Mouse (Mus musculus): Measurements from ENCODE around the gene Olfr741. TPM values are rescaled to one million over a fixed set of nuclear protein-coding genes. Genes with fewer than 3 reads are reported as not detected.

The Olfr741 gene
- not detected in 2 replicates for total RNA-seq (2014; rRNA removed; ENCODE audit: low replicate concordance)
- not detected in 2 replicates for polyA plus RNA-seq (2015; fragmentation: Nextera tagmentation; extraction: Ambion mirVana)

DNA sequence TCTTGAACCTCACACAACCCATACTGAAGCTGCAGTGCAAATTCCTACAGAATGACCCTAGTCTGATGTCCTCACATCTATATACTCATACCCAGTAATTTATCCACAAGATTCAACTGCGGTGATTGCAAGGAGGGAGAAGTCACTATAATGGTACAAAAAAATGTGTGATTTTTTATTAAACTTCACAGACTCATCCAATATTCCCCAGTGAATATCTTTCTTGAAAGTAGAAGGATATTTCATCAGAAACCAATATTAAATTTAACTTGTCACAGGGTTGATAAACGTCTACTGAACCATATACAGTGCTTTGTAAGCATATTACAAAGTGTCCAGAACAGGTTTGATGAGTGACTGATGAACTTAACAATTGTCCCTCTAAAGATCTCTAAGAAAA lies at the start of gene Olfr741:
Gene Olfr741 (plus strand): TSS at position 301 of the 400 bp plus-strand sequence.
- H3K9me3 ChIP-seq (replicated peaks; ENCODE audit: control insufficient read depth, low read length): no peaks in the 10 kb centered on the region
- H3K4me1 ChIP-seq (ENCODE audit: control insufficient read depth, insufficient read depth): no peaks in the 10 kb centered on the region
- 56% methylated on average over 2 of the region's 2 CpGs for WGBS
- H3K4me3 ChIP-seq (ENCODE audit: low read depth, low read length): no peak within 1 kb of the TSS
- H3K27ac ChIP-seq (ENCODE audit: low read depth): no peak within 1 kb of the TSS
- no peak for DNase-seq (ENCODE audit: low spot score)
- TF ChIP-seq CTCF (IDR thresholded peaks at IDR 0.05; ENCODE audit: low read depth) (no peak), EP300 (IDR thresholded peaks at IDR 0.05; ENCODE audit: low read depth) (no peak)
- no peak within 1 kb of the TSS for H3K9ac ChIP-seq (replicated peaks; ENCODE audit: low read depth, low read length)
- no peaks in the 10 kb centered on the region for H3K27me3 ChIP-seq (ENCODE audit: control insufficient read depth, insufficient read depth, low read length)
- H3K4me2 ChIP-seq (ENCODE audit: low read depth, low read length): no peak within 1 kb of the TSS
- no peak for ATAC-seq (ENCODE audit: insufficient read depth, low read depth)
- no peaks in the 10 kb centered on the region for H3K36me3 ChIP-seq (replicated peaks; ENCODE audit: control insufficient read depth, insufficient read depth, low read length)

DNA sequence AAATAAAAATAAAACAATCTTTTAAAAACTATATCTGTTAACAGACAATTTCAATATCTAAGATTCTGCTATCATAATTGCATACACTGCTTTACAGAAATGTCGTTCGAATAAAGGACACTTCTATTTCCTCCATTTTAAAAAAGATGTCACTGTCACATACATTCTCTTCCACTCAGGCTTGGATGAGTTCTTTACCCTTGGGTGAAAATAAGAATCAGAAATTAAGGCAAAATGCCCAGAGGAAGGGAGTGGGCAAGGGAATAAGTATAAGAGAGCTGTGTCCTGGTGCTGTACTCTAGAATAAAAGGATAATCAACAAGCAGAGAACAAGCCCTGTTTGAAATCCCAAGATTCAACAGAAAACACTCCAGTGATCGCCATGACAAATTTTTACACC lies 27.3 kb upstream of the Olfr741 start, which contains the start of gene Olfr740:
Gene Olfr740 (plus strand): TSS at position 301 of the 400 bp plus-strand sequence.
- Histone ChIP-seq H3K27me3 (ENCODE audit: control insufficient read depth, insufficient read depth, low read length) (no peaks in the 10 kb centered on the region), H3K9ac (replicated peaks; ENCODE audit: low read depth, low read length) (no peak within 1 kb of the TSS), H3K4me2 (ENCODE audit: low read depth, low read length) (no peak within 1 kb of the TSS), H3K36me3 (replicated peaks; ENCODE audit: control insufficient read depth, insufficient read depth, low read length) (no peaks in the 10 kb centered on the region), H3K9me3 (replicated peaks; ENCODE audit: control insufficient read depth, low read length) (no peaks in the 10 kb centered on the region), H3K4me1 (ENCODE audit: control insufficient read depth, insufficient read depth) (no peaks in the 10 kb centered on the region), H3K27ac (ENCODE audit: low read depth) (no peak within 1 kb of the TSS), H3K4me3 (ENCODE audit: low read depth, low read length) (no peak within 1 kb of the TSS)
- DNase-seq (ENCODE audit: low spot score) (no peak), ATAC-seq (ENCODE audit: insufficient read depth, low read depth) (no peak)
- 73% methylated on average over 3 of the region's 3 CpGs for WGBS
- no peak for TF ChIP-seq EP300 (IDR thresholded peaks at IDR 0.05; ENCODE audit: low read depth)
- TF ChIP-seq CTCF (IDR thresholded peaks at IDR 0.05; ENCODE audit: low read depth): no peak

DNA sequence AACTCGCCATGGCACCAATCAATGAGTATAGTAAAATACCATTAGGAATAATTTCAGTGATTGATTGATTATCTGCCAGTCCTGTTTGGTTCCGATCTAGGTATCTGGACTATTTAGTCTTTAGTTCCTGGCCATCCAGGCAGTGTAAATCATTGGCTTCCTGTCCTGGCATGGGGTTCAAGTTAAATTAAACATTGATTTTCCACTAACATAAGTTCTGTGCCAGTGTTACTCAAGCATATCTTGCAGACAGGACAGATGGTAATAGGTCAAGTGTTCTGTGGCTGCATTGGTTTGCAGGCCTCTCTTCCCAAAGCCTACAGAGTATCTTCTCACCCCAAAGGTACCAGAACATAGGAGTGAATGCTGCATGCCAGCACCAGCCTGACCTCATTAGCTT lies 5.9 kb downstream of the Olfr741 start:
- WGBS: 47% methylated on average over 2 of the region's 2 CpGs
- H3K9me3 ChIP-seq (replicated peaks; ENCODE audit: control insufficient read depth, low read length): no peaks in the 10 kb centered on the region
- DNase-seq (ENCODE audit: low spot score) (no peak), ATAC-seq (ENCODE audit: insufficient read depth, low read depth) (no peak)
- H3K36me3 ChIP-seq (replicated peaks; ENCODE audit: control insufficient read depth, insufficient read depth, low read length): no peaks in the 10 kb centered on the region
- no peak overlapping the region for H3K4me3 ChIP-seq (ENCODE audit: low read depth, low read length)
- no peaks in the 10 kb centered on the region for H3K4me1 ChIP-seq (ENCODE audit: control insufficient read depth, insufficient read depth)
- no peak overlapping the region for H3K4me2 ChIP-seq (ENCODE audit: low read depth, low read length)
- H3K27me3 ChIP-seq (ENCODE audit: control insufficient read depth, insufficient read depth, low read length): no peaks in the 10 kb centered on the region
- no peak overlapping the region for H3K9ac ChIP-seq (replicated peaks; ENCODE audit: low read depth, low read length)
- no peak overlapping the region for H3K27ac ChIP-seq (ENCODE audit: low read depth)
- no peak for TF ChIP-seq CTCF (IDR thresholded peaks at IDR 0.05; ENCODE audit: low read depth)

DNA sequence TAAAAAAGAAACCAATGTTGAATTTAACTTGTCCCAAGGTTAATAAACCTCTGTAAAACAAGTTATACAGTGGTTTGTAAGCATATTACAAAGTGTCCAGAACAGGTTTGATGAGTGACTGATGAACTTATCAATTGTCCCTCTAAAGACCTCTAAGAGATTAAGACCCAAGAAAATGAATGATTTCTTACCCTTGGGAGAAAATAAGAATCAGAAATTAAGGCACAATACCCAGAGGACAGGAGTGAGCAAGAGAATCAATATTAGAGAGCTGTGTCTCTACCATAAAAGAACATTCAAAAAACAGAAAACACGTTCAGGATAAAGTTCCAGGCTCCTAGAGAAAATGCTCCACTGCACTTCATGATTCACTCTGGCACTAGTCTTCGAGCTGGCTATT lies 30.8 kb downstream of the Olfr741 start, which contains the start of gene Olfr742:
Gene Olfr742 (plus strand): TSS at position 301 of the 400 bp plus-strand sequence.
- no peaks in the 10 kb centered on the region for H3K36me3 ChIP-seq (replicated peaks; ENCODE audit: control insufficient read depth, insufficient read depth, low read length)
- no peak within 1 kb of the TSS for H3K27ac ChIP-seq (ENCODE audit: low read depth)
- no peaks in the 10 kb centered on the region for H3K27me3 ChIP-seq (ENCODE audit: control insufficient read depth, insufficient read depth, low read length)
- H3K4me2 ChIP-seq (ENCODE audit: low read depth, low read length): no peak within 1 kb of the TSS
- no peak within 1 kb of the TSS for H3K9ac ChIP-seq (replicated peaks; ENCODE audit: low read depth, low read length)
- no peak for TF ChIP-seq EP300 (IDR thresholded peaks at IDR 0.05; ENCODE audit: low read depth)
- no peak for TF ChIP-seq CTCF (IDR thresholded peaks at IDR 0.05; ENCODE audit: low read depth)
- ATAC-seq (ENCODE audit: insufficient read depth, low read depth): no peak
- DNase-seq (ENCODE audit: low spot score): no peak
- WGBS: 41% methylated on average over 2 of the region's 2 CpGs
- H3K9me3 ChIP-seq (replicated peaks; ENCODE audit: control insufficient read depth, low read length): no peaks in the 10 kb centered on the region
- H3K4me1 ChIP-seq (ENCODE audit: control insufficient read depth, insufficient read depth): no peaks in the 10 kb centered on the region
- no peak within 1 kb of the TSS for H3K4me3 ChIP-seq (ENCODE audit: low read depth, low read length)

DNA sequence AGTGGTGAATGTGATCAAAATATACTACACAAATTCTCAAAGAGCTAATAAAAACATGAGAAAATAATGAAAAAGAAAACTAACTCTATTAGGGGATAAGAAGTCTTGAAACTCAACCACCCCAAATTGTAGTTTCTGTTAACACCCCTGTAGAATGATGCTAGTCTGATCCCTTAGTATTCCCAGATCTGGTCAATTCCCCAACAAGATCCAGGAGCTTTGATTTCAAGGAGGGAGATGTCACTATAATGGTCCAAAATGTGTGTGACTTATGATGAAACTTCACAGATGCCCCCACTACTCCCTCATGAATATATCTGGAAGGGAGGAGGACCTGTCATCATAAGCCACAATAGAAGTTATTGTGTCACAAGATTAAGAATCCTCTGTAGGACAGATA lies 49.0 kb downstream of the Olfr741 start, which contains the start of gene Olfr743:
Gene Olfr743 (plus strand): TSS at position 301 of the 400 bp plus-strand sequence.
- no peak for ATAC-seq (ENCODE audit: insufficient read depth, low read depth)
- Histone ChIP-seq H3K4me1 (ENCODE audit: control insufficient read depth, insufficient read depth) (no peaks in the 10 kb centered on the region), H3K9me3 (replicated peaks; ENCODE audit: control insufficient read depth, low read length) (no peaks in the 10 kb centered on the region), H3K27ac (ENCODE audit: low read depth) (no peak within 1 kb of the TSS), H3K9ac (replicated peaks; ENCODE audit: low read depth, low read length) (no peak within 1 kb of the TSS), H3K4me2 (ENCODE audit: low read depth, low read length) (no peak within 1 kb of the TSS), H3K27me3 (ENCODE audit: control insufficient read depth, insufficient read depth, low read length) (no peaks in the 10 kb centered on the region), H3K36me3 (replicated peaks; ENCODE audit: control insufficient read depth, insufficient read depth, low read length) (no peaks in the 10 kb centered on the region), H3K4me3 (ENCODE audit: low read depth, low read length) (no peak within 1 kb of the TSS)
- TF ChIP-seq EP300 (IDR thresholded peaks at IDR 0.05; ENCODE audit: low read depth) (no peak), CTCF (IDR thresholded peaks at IDR 0.05; ENCODE audit: low read depth) (no peak)
- DNase-seq (ENCODE audit: low spot score): no peak

Other genes starting within 250 kb of the Olfr741 start
- gene Olfr731, start 230.9 kb upstream of the Olfr741 start, total RNA-seq (2014; rRNA removed; ENCODE audit: low replicate concordance): not detected in 2 replicates
- gene Olfr731, start 230.9 kb upstream of the Olfr741 start, polyA plus RNA-seq (2015; fragmentation: Nextera tagmentation; extraction: Ambion mirVana): not detected in 2 replicates
- gene Olfr732, start 188.5 kb upstream of the Olfr741 start, total RNA-seq (2014; rRNA removed; ENCODE audit: low replicate concordance): not detected in 2 replicates
- gene Olfr732, start 188.5 kb upstream of the Olfr741 start, polyA plus RNA-seq (2015; fragmentation: Nextera tagmentation; extraction: Ambion mirVana): not detected in 2 replicates
- not detected in 2 replicates for gene Olfr733, start 171.2 kb upstream of the Olfr741 start, total RNA-seq (2014; rRNA removed; ENCODE audit: low replicate concordance)
- not detected in 2 replicates for gene Olfr733, start 171.2 kb upstream of the Olfr741 start, polyA plus RNA-seq (2015; fragmentation: Nextera tagmentation; extraction: Ambion mirVana)
- not detected in 2 replicates for gene Olfr734, start 146.0 kb upstream of the Olfr741 start, total RNA-seq (2014; rRNA removed; ENCODE audit: low replicate concordance)
- gene Olfr734, start 146.0 kb upstream of the Olfr741 start, polyA plus RNA-seq (2015; fragmentation: Nextera tagmentation; extraction: Ambion mirVana): not detected in 2 replicates
- not detected in 2 replicates for gene Olfr735, start 123.9 kb upstream of the Olfr741 start, total RNA-seq (2014; rRNA removed; ENCODE audit: low replicate concordance)
- gene Olfr735, start 123.9 kb upstream of the Olfr741 start, polyA plus RNA-seq (2015; fragmentation: Nextera tagmentation; extraction: Ambion mirVana): not detected in 2 replicates
- gene Tlr11, start 114.8 kb upstream of the Olfr741 start, total RNA-seq (2014; rRNA removed; ENCODE audit: low replicate concordance): not detected in 2 replicates
- gene Tlr11, start 114.8 kb upstream of the Olfr741 start, polyA plus RNA-seq (2015; fragmentation: Nextera tagmentation; extraction: Ambion mirVana): not detected in 2 replicates
- not detected in 2 replicates for gene Olfr736, start 91.6 kb upstream of the Olfr741 start, total RNA-seq (2014; rRNA removed; ENCODE audit: low replicate concordance)
- not detected in 2 replicates for gene Olfr736, start 91.6 kb upstream of the Olfr741 start, polyA plus RNA-seq (2015; fragmentation: Nextera tagmentation; extraction: Ambion mirVana)
- gene Olfr738, start 65.2 kb upstream of the Olfr741 start, total RNA-seq (2014; rRNA removed; ENCODE audit: low replicate concordance): not detected in 2 replicates
- not detected in 2 replicates for gene Olfr738, start 65.2 kb upstream of the Olfr741 start, polyA plus RNA-seq (2015; fragmentation: Nextera tagmentation; extraction: Ambion mirVana)
- not detected in 2 replicates for gene Olfr739, start 54.1 kb upstream of the Olfr741 start, total RNA-seq (2014; rRNA removed; ENCODE audit: low replicate concordance)
- not detected in 2 replicates for gene Olfr739, start 54.1 kb upstream of the Olfr741 start, polyA plus RNA-seq (2015; fragmentation: Nextera tagmentation; extraction: Ambion mirVana)
- not detected in 2 replicates for gene Olfr740, start 27.2 kb upstream of the Olfr741 start, total RNA-seq (2014; rRNA removed; ENCODE audit: low replicate concordance)
- gene Olfr740, start 27.2 kb upstream of the Olfr741 start, polyA plus RNA-seq (2015; fragmentation: Nextera tagmentation; extraction: Ambion mirVana): not detected in 2 replicates
- gene Olfr742, start 30.9 kb downstream of the Olfr741 start, total RNA-seq (2014; rRNA removed; ENCODE audit: low replicate concordance): not detected in 2 replicates
- not detected in 2 replicates for gene Olfr742, start 30.9 kb downstream of the Olfr741 start, polyA plus RNA-seq (2015; fragmentation: Nextera tagmentation; extraction: Ambion mirVana)
- not detected in 2 replicates for gene Olfr743, start 49.1 kb downstream of the Olfr741 start, total RNA-seq (2014; rRNA removed; ENCODE audit: low replicate concordance)
- gene Olfr743, start 49.1 kb downstream of the Olfr741 start, polyA plus RNA-seq (2015; fragmentation: Nextera tagmentation; extraction: Ambion mirVana): not detected in 2 replicates
- not detected in 2 replicates for gene Olfr744, start 142.1 kb downstream of the Olfr741 start, total RNA-seq (2014; rRNA removed; ENCODE audit: low replicate concordance)
- gene Olfr744, start 142.1 kb downstream of the Olfr741 start, polyA plus RNA-seq (2015; fragmentation: Nextera tagmentation; extraction: Ambion mirVana): not detected in 2 replicates
- gene Olfr745, start 166.7 kb downstream of the Olfr741 start, total RNA-seq (2014; rRNA removed; ENCODE audit: low replicate concordance): not detected in 2 replicates
- gene Olfr745, start 166.7 kb downstream of the Olfr741 start, polyA plus RNA-seq (2015; fragmentation: Nextera tagmentation; extraction: Ambion mirVana): not detected in 2 replicates
- not detected in 2 replicates for gene Olfr746, start 174.3 kb downstream of the Olfr741 start, total RNA-seq (2014; rRNA removed; ENCODE audit: low replicate concordance)
- not detected in 2 replicates for gene Olfr746, start 174.3 kb downstream of the Olfr741 start, polyA plus RNA-seq (2015; fragmentation: Nextera tagmentation; extraction: Ambion mirVana)
- gene Olfr747, start 220.5 kb downstream of the Olfr741 start, total RNA-seq (2014; rRNA removed; ENCODE audit: low replicate concordance): not detected in 2 replicates
- not detected in 2 replicates for gene Olfr747, start 220.5 kb downstream of the Olfr741 start, polyA plus RNA-seq (2015; fragmentation: Nextera tagmentation; extraction: Ambion mirVana)
- gene Olfr748, start 234.6 kb downstream of the Olfr741 start, total RNA-seq (2014; rRNA removed; ENCODE audit: low replicate concordance): not detected in 2 replicates
- gene Olfr748, start 234.6 kb downstream of the Olfr741 start, polyA plus RNA-seq (2015; fragmentation: Nextera tagmentation; extraction: Ambion mirVana): not detected in 2 replicates

All from heart, postnatal 0 days (tissue).